Mouse (Mus musculus): ENCODE data around the gene Mrpl50. TPM values are rescaled to one million over a fixed set of nuclear protein-coding genes. Genes with fewer than 3 reads are reported as not detected.

The Mrpl50 gene
- polyA plus RNA-seq, 1 experiment from 2014 or later, result 75.7 TPM

Other genes starting within 250 kb of the Mrpl50 start
- gene Acnat2, start 112.9 kb downstream of the Mrpl50 start, polyA plus RNA-seq (2015; fragmentation: Nextera tagmentation; extraction: Ambion mirVana), result not detected in 2 replicates
- 0.13 TPM in 1 of 2 replicates, not detected in the other for gene Acnat1, start 47.2 kb downstream of the Mrpl50 start, polyA plus RNA-seq (2015; fragmentation: Nextera tagmentation; extraction: Ambion mirVana)
- gene Baat, start 14.5 kb downstream of the Mrpl50 start, polyA plus RNA-seq (2015; fragmentation: Nextera tagmentation; extraction: Ambion mirVana), result not detected in 2 replicates
- gene Zfp189, start 83 bp upstream of the Mrpl50 start, polyA plus RNA-seq (2015; fragmentation: Nextera tagmentation; extraction: Ambion mirVana), result 10.2 and 10.5 TPM in 2 replicates
- 0.14 and 8.8 TPM in 2 replicates for gene Aldob, start 28.5 kb upstream of the Mrpl50 start, polyA plus RNA-seq (2015; fragmentation: Nextera tagmentation; extraction: Ambion mirVana)
- gene Tmem246, start 76.8 kb upstream of the Mrpl50 start, polyA plus RNA-seq (2015; fragmentation: Nextera tagmentation; extraction: Ambion mirVana), result 123 and 135 TPM in 2 replicates
- gene Rnf20, start 110.9 kb upstream of the Mrpl50 start, polyA plus RNA-seq (2015; fragmentation: Nextera tagmentation; extraction: Ambion mirVana), result 40.0 and 42.2 TPM in 2 replicates
- gene Ppp3r2, start 160.9 kb upstream of the Mrpl50 start, polyA plus RNA-seq (2015; fragmentation: Nextera tagmentation; extraction: Ambion mirVana), result 0.64 and 0.74 TPM in 2 replicates

Measured in neural tube, embryonic 15.5 days (tissue).